Mouse (Mus musculus): Measurements from ENCODE around the gene Csnk1g2.

DNA sequence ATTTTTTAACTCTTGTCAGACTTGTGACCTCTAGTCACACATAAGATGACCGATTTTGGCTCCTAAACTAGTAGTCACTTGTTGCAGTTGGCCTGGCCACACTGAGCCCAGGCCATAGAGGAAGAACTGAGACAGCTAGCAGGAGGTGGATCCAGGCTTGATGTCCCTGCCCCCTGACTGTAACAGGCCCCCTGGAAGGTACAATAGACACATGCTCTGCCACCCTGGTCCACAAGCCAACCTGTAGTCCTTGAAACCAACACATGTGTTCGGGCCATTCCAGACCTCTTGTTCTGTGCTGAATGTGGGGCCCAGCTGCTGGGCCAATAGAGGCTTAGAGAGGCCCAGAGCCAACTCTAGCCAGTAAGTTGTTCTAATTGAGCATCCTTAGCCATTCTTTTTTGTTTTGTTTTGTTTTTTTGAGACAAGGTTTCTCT lies 57.6 kb downstream of the Csnk1g2 start:
- no peak for TF ChIP-seq CTCF (IDR thresholded peaks at IDR 0.05; ENCODE audit: borderline replicate concordance, insufficient read depth, low read depth, low read length)
- TF ChIP-seq POLR2A (IDR thresholded peaks at IDR 0.05; ENCODE audit: borderline replicate concordance, insufficient read depth, low read length) = no peak

All from cerebellum, adult 2 months (tissue).